Mouse (Mus musculus): ENCODE measurements around the gene Ifna1.
A peak's percentile ranks its signal among the peaks of the same experiment; 100 is the strongest.
"Not testable (repeated sequence)": the region's sequence is repeated elsewhere in the genome, so short reads cannot be mapped to it uniquely, and the experiment has no call there.

Ifna1 gene

DNA sequence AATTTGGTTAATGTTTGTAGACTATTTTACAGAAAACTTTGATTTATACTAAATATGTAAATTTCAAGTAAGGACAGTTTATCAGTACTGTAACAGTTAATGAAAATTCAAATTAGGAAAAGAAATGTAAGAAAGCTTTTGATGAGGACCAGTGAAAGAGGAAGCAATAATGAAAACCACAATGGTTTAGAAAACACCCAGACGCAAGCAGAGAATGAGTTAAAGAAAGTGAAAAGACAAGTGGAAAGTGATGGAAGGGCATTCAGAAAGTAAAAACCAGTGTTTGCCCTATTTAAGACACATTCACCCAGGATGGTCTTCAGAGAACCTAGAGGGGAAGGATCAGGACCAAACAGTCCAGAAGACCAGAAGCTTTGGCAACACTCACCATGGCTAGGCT lies at the start of gene Ifna1:
Ifna1 (plus strand) TSS at position 390 of the 400 bp plus-strand sequence.
- no peak for DNase-seq

GRCm38 (mm10) chr4:88802954-88803353 lies 46.9 kb upstream of the Ifna1 start, which contains the start of gene Gm13287:
Gene Gm13287 (plus strand): TSS chr4:88803254.
- DNase-seq, result not testable (repeated sequence)

DNA sequence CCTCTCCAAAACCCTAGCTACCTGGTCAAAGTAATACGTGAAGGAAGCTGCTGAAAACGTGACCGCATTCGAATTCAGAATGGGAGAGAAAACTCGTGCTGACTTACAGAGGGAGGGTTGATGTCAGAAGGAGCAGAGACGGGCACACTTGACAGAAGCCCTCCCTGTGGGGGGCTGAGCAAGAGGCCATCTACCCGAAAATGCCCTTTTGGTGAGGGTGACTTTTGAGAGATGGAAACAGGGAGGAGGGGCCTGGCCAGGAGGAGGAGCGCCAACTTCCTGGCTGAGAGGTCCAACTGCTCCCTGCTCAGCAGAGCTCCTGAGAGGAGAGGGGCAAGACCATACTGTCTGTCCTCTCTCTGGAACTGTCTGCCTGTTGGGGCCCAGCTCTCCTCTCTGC lies 44.7 kb upstream of the Ifna1 start, which contains the start of gene Gm13288:
Gm13288 (plus strand) TSS at position 301 of the 400 bp plus-strand sequence.
- not testable (repeated sequence) for DNase-seq

DNA sequence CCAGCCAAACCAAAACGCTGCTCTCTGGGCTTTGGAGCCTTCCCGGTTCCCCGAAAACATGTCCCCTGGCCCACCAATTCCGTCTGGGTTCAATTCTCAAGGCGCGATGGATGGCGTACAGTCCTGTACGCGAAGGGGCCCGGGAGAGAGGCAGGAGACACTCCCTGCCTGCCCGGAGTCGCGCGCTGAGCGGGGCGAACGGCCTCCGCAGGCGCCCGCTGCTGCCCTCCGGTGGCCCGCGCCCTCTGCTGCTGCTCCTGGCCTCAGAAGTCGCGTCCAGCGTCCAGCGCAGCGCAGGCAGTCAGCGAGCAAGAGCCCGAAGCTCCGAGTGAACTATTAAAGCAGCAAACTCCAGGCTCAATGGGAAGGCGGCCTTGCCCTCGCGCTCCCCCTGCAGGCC lies 44.1 kb upstream of the Ifna1 start:
- peak; percentile 34 for DNase-seq

GRCm38 (mm10) chr4:88815928-88816327 lies 34.0 kb upstream of the Ifna1 start, which contains the start of gene Ifna7:
Gene Ifna7 (plus strand): TSS chr4:88816228.
- DNase-seq, result no peak

- DNase-seq, result no peak
Measured at GRCm38 (mm10) chr4:88819659-88820058, 30.2 kb upstream of the Ifna1 start, which contains the start of gene Ifna11. Gene Ifna11 (plus strand): TSS chr4:88819959.

DNA sequence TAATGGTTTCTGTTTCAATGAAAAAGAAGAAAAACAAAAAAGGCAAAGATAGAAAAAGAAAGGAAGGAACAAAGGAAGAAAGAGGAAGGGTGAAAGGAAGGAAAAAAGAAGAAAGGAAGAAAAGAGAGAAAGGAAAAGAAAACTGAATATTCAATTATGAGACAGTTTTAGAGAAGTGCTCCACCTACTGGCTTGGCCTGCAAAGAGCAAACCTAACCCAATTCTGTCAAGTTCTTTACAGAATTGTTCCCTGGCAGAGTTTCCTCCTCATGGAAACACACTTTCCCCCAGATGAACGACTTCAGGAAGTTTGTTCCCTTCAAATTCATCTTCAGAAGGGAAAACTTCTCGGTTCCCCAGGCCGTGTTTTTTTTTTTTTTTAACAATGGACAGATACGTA lies 26.9 kb upstream of the Ifna1 start:
- DNase-seq, result no peak

GRCm38 (mm10) chr4:88827116-88827515 lies 22.8 kb upstream of the Ifna1 start, which contains the start of gene Ifna6:
Gene Ifna6 (plus strand): TSS chr4:88827416.
- not testable (repeated sequence) for DNase-seq

GRCm38 (mm10) chr4:88830523-88830922 lies 19.4 kb upstream of the Ifna1 start:
- peak; percentile 22 for DNase-seq

- not testable (repeated sequence) for DNase-seq
Measured at GRCm38 (mm10) chr4:88835225-88835624, 14.7 kb upstream of the Ifna1 start, which contains the start of gene Ifna5. Gene Ifna5 (plus strand): TSS chr4:88835525.

DNA sequence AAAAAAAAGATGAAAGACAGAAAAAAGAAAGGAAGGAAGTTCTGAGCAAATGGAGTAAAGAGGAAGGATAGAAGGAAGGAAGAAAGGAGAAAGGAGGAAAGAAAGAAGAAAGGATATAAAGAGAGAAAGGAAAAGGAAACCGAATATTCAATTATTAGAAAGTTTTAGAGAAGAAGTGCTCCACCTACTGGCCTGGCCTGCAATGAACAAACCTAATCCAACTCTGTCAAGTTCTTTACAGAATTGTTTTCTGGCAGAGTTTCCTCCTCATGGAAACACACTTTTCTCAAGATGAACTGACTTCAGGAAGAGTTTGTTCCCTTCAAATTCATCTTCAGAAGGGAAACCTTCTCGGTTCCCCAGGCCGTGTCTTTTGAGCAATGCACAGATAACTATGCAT lies 11.1 kb upstream of the Ifna1 start:
- peak; percentile 4 for DNase-seq

GRCm38 (mm10) chr4:88840058-88840457 lies 9.8 kb upstream of the Ifna1 start:
- DNase-seq, result no peak

DNA sequence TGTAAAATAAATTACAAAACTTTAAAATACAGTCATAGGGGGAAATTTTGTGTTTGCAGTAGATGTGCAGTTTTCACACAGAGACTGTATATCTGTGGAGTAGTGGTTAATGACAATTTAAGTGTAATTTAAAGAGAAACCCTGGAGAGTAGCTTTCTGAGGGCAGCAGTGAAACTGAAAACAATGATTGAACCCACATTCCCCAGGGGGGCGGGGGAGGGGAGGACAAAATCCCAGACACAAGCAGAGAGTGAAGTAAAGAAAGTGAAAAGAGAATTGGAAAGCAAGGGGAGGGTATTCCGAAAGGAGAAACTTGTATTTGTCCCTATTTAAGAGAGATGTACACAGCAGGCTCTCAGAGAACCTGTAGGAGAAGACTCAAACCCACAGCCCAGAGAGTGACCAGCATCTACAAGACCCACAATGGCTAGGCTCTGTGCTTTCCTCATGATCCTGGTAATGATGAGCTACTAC lies 8.4 kb upstream of the Ifna1 start, which contains the start of gene Ifna4:
Ifna4 (plus strand) TSS at position 424 of the 474 bp plus-strand sequence.
- DNase-seq, result no peak

DNA sequence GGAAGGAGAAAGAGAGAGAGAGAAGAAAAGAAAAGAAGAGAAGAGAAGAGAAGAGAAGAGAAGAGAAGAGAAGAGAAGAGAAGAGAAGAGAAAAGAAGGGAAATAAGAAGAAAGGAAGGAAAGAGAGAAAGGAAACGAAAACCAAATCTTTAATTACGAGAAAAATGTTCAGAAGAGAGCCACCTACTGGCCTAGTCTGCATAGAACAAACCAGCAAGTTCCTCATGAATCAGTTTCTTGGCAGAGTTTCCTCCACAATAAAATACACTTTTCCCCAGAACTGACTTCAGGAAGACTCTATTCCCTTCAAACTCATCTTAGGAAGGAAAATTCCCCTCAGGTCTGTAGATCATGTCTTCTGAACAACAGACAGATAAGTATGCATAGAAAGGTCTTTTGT lies 4.6 kb upstream of the Ifna1 start:
- no peak for DNase-seq

GRCm38 (mm10) chr4:88851026-88851763 lies 1.3 kb downstream of the Ifna1 start:
- DNase-seq, result no peak

DNA sequence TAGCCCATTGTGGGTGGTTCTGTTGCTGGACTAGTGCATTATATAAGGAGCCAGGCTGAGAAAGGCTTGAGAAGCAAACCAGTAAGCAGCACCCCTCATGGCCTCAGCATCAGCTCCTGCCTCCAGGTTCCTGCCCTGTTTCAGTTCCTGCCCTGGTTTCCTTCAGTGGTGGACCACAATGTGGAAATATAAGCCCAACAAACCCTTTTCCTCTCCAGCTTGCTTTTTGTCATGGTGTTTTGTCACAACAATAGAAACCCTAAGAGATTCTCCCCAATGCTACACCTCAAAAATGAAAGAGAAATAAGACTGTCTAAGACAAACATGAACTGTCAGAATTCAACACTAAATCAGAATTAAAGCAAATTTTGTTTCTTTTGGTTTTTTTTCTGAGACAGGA lies 9.3 kb downstream of the Ifna1 start:
- DNase-seq, result no peak

DNA sequence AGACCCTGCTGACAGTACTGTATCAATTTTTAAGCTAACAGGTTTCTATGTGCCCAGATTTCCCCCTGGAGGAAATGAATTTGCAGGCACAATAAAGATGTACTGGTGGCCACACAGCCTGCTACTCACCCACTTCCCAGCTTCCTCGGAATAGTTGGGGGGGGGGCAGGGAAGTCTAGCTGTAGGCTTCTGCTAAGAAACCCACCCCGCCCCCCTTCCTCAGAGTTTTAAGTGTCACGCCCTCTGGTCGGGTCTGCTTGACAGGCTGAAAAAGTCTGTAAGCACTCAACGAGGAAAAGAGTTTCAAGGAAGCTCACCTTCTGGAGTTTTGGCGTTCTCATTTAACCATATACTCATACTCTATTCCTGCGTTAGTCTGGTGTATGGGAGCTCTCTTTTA lies 13.4 kb downstream of the Ifna1 start:
- no peak for DNase-seq

DNA sequence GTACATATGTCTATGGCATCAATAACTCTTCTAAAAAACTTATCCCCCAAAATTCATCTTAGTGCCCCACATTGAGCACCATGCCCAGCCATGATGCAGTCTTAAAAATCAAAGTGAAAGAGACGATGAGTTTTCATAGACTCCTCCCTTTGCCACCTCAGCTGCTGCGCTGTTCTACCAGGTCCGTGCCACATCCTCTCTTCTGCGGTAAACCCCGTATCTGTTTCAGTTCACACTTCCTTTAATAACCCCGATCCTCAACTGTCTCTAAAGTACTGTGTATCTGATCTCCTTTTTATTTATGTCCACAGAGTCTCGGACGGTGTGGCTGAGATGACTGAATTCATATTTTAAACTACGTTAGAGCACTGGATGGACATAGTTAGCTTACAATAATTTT lies 14.7 kb downstream of the Ifna1 start:
- peak; percentile 5 for DNase-seq

DNA sequence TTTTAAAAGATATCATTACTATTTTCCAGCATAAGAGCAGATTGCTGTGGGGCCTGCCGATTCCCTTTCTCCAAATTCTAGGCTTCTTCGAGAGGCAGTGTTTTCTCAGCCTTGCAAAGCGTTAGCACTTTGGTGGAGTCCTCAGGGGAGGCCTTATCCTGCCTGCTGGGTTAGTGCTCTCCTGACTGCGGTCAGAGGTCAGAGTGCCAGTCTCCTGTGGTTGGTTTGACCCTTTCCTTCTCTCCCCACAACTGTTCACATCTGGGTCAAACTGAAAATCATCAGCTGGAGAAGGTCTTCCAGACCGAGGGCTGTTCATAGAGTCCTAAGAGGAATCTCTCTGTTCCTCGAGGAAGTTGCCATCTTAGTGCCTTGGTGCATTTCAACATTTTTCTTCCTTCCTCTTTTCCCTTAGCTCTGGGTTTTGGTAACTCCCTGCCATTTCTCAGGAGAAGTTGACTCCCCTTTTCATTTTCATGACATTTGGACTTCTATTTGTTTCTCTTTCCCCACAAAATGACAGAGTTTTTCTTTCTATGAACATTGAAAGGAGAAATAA lies 15.2 kb downstream of the Ifna1 start:
- DNase-seq, result no peak

- peak; percentile 79 for DNase-seq
Measured at GRCm38 (mm10) chr4:88867366-88867925, 17.6 kb downstream of the Ifna1 start.

- peak; percentile 27 for DNase-seq
Measured at GRCm38 (mm10) chr4:88867926-88868911, 18.3 kb downstream of the Ifna1 start.

GRCm38 (mm10) chr4:88872691-88873090 lies 22.8 kb downstream of the Ifna1 start:
- peak; percentile 52 for DNase-seq
